ENCODE assay signal across 8 mouse cellular contexts in genomic region chr15:82917207-82917844, GRCm38 (mm10).
DNase-seq lines count a peak whose midpoint lies in the region; ATAC-seq and TF ChIP-seq lines count a peak whose summit lies in the region.

No protein-coding gene starts in this region.

- peak overlapping the region; percentile 59; the same call in 1 of the 2 replicates for H3K9ac ChIP-seq in ES-Bruce4 (ENCODE audit: low read depth, poor library complexity, severe bottlenecking)

- H3K9me3 ChIP-seq in ES-Bruce4 (replicated peaks; ENCODE audit: control insufficient read depth, insufficient read depth, low read length, poor library complexity, severe bottlenecking): no peaks in the 10 kb centered on the region
- no peaks in the 10 kb centered on the region for H3K9me3 ChIP-seq in limb, embryonic 10.5 days (replicated peaks)

- no peak for TF ChIP-seq EP300 in ES-Bruce4 (IDR thresholded peaks at IDR 0.05; ENCODE audit: insufficient read depth, low read depth, low read length)

- H3K4me1 ChIP-seq in ES-Bruce4 (ENCODE audit: control insufficient read depth, insufficient read depth, low read length): no peaks in the 10 kb centered on the region
- peaks cover 47% of the 10 kb centered on the region for H3K4me1 ChIP-seq in limb, embryonic 10.5 days

- ATAC-seq in inflammation-experienced regulatory T-cells, adult 6 months: no peak

- H3K36me3 ChIP-seq in ES-Bruce4 (ENCODE audit: control insufficient read depth, insufficient read depth, low read length, poor library complexity, severe bottlenecking): no peaks in the 10 kb centered on the region
- no peaks in the 10 kb centered on the region for H3K36me3 ChIP-seq in limb, embryonic 10.5 days

- no peak overlapping the region for H3K27ac ChIP-seq in ES-Bruce4 (ENCODE audit: insufficient read depth, low read length)
- peak overlapping the region; percentile 34; the same call in 1 of the 2 replicates for H3K27ac ChIP-seq in limb, embryonic 10.5 days

- TF ChIP-seq POLR2A in ES-Bruce4 (IDR thresholded peaks at IDR 0.05; ENCODE audit: insufficient read depth, low read length): no peak

- H3K4me3 ChIP-seq in ES-Bruce4 (ENCODE audit: low read depth, low read length): peak overlapping the region; percentile 61
- 0 out of 2 replicates have a peak overlapping the region, but pooled peaks have one; percentile 13 for H3K4me3 ChIP-seq in limb, embryonic 10.5 days

- 53% methylated on average over 28 of the region's 28 CpGs for WGBS in limb, embryonic 10.5 days

- H3K27me3 ChIP-seq in ES-Bruce4 (ENCODE audit: control insufficient read depth, insufficient read depth, low read length, poor library complexity, severe bottlenecking): no peaks in the 10 kb centered on the region
- H3K27me3 ChIP-seq in limb, embryonic 10.5 days (ENCODE audit: low read depth, poor library complexity, severe bottlenecking): peaks cover 85% of the 10 kb centered on the region

- intact Hi-C loops in heart, postnatal 10 days (cut with DNase I): no loop called here

- no peak for TF ChIP-seq CTCF in ES-Bruce4 (IDR thresholded peaks at IDR 0.05; ENCODE audit: low read depth, low read length)

- DNase-seq in gastrocnemius, postnatal 10 days: peak; percentile 55
- no peak for DNase-seq in gastrocnemius, adult 8-10 months (ENCODE audit: low spot score in 2 of 2)
- DNase-seq in heart, postnatal 10 days: peak; percentile 47 to 49
- no peak for DNase-seq in limb, embryonic 10.5 days (ENCODE audit: low spot score)
- DNase-seq in right cerebral cortex, postnatal 4 days: peak; percentile 78
- no peak for DNase-seq in spleen, postnatal 4 days (ENCODE audit: low spot score in 2 of 2)

Comparison
In these comparisons a context has a peak if more than half of its experiments do, and no peak if none do; other contexts are left out.
1. DNase-seq: peak in gastrocnemius, postnatal 10 days (single experiment), heart, postnatal 10 days (2 of 2) and right cerebral cortex, postnatal 4 days (single experiment); none in gastrocnemius, adult 8-10 months (0 of 2), limb, embryonic 10.5 days (single experiment) and spleen, postnatal 4 days (0 of 2).